Mouse (Mus musculus) cerebellum, adult 2 months (tissue): ENCODE measurements around the gene Gck. TPM values are rescaled to one million over a fixed set of nuclear protein-coding genes. Genes with fewer than 3 reads are reported as not detected.
"Not testable (repeated sequence)": the region's sequence is repeated elsewhere in the genome, so short reads cannot be mapped to it uniquely, and the experiment has no call there.

Source experiments
- DNase-seq, 2 experiments: peaks; one replicate each; pipeline ENCODE4 v3.0.0; 2021
- H3K27ac ChIP-seq: fragments of 200-500 bp; 2 replicates; pipeline ENCODE4 v1.5.1; 2012; ENCODE audit warnings: low read length, control low read depth, inconsistent platforms; ENCODE audit not compliant: insufficient read depth
- H3K27me3 ChIP-seq: fragments of 200-500 bp; 2 replicates; pipeline ENCODE4 v1.6.1; 2012; ENCODE audit warnings: inconsistent platforms, mild to moderate bottlenecking, low read length, moderate library complexity; ENCODE audit not compliant: control insufficient read depth, insufficient read depth
- H3K4me1 ChIP-seq: fragments of 200-500 bp; 2 replicates; pipeline ENCODE4 v1.6.1; 2011; ENCODE audit warnings: low read length; ENCODE audit not compliant: control insufficient read depth, insufficient read depth
- H3K4me3 ChIP-seq: fragments of 200-500 bp; replicated peaks from 2 replicates; pipeline ENCODE3; 2011; ENCODE audit warnings: mild to moderate bottlenecking, low read depth, low read length, control low read depth; ENCODE audit not compliant: insufficient read depth
- CTCF ChIP-seq: fragments of 200-500 bp; IDR thresholded peaks from 2 replicates; pipeline ENCODE4 v1.5.1; 2011; ENCODE audit warnings: low read depth, mild to moderate bottlenecking, control low read depth, low read length, moderate library complexity, borderline replicate concordance; ENCODE audit not compliant: insufficient read depth
- POLR2A ChIP-seq: fragments of 200-500 bp; IDR thresholded peaks from 2 replicates; pipeline ENCODE4 v1.6.1; 2011; ENCODE audit warnings: low read length, control low read depth, borderline replicate concordance; ENCODE audit not compliant: insufficient read depth
- WGBS: fragments of 180-500 bp; shearing (Covaris S2); methylation state at CpG from one replicate; pipeline ENCODE4 v1.1.7; 2018; 5-methylcytosine and 5-hydroxymethylcytosine counted together
- polyA plus RNA-seq: library from polyadenylated mRNA; depleted of rRNA; stranded (reverse); fragments of >200 nt; gene quantifications from 2 replicates; pipeline ENCODE4 v1.2.3, GENCODE M21; 2012

The Gck gene
- polyA plus RNA-seq, 1 experiment = 0.74 TPM

- no peaks in the 10 kb centered on the region for H3K27me3 ChIP-seq
- H3K4me3 ChIP-seq = peak overlapping the region; percentile 96
- no peak for DNase-seq
- TF ChIP-seq POLR2A (no peak), CTCF (peak; percentile 39; the same call in 1 of the 2 replicates)
- H3K27ac ChIP-seq = peak overlapping the region; percentile 96
- no peaks in the 10 kb centered on the region for H3K4me1 ChIP-seq
- WGBS = 3% methylated on average over 7 of the region's 7 CpGs
Observed at GRCm38 (mm10) chr11:5954965-5955504, 5.2 kb upstream of the Gck start.

- no peaks in the 10 kb centered on the region for H3K4me1 ChIP-seq
- H3K27me3 ChIP-seq = no peaks in the 10 kb centered on the region
- no peak overlapping the region for H3K4me3 ChIP-seq
- H3K27ac ChIP-seq = no peak overlapping the region; the same call in 1 of the 2 replicates
- no peak for TF ChIP-seq CTCF
- DNase-seq = no peak
- 86% methylated on average over 5 of the region's 5 CpGs for WGBS
Observed at GRCm38 (mm10) chr11:5954435-5954834, 4.6 kb upstream of the Gck start.

DNA sequence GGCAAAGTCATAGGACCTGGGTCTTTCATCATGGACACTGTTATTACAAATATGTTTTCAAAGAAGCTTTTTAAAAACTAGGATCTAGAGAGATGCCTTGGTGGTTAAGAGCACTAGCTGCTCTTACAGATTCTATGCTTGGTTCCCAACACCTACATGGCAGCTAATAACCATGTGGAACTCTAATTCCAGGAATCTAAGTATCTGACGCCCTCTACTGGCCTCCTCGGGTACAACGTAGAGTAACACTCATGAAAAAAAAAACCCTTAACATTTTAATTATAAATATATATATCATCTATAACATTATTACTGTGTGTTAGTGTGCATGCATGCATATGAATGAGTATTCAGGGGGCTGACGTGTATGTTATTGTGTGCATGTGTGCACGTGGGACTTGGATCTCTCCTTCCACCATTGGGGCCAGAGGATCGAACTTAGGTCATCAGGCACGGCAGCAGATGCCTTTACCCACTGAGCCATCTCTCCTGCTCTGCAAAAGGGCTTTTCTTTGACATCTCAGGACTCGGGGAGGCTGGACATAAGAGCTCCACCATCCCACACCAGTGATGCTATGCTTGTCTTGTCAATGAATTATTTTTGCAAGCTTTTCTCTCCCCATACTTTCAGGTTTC is 3.4 kb upstream of the Gck start:
- no peak for TF ChIP-seq POLR2A
- peak; percentile 4; the same call in 1 of the 2 replicates for TF ChIP-seq CTCF
- no peaks in the 10 kb centered on the region for H3K4me1 ChIP-seq
- H3K4me3 ChIP-seq = no peak overlapping the region
- DNase-seq = peak in 1 of 2 experiments; percentile 44
- WGBS = 31% methylated on average over 8 of the region's 8 CpGs
- no peak overlapping the region for H3K27ac ChIP-seq
- no peaks in the 10 kb centered on the region for H3K27me3 ChIP-seq

DNA sequence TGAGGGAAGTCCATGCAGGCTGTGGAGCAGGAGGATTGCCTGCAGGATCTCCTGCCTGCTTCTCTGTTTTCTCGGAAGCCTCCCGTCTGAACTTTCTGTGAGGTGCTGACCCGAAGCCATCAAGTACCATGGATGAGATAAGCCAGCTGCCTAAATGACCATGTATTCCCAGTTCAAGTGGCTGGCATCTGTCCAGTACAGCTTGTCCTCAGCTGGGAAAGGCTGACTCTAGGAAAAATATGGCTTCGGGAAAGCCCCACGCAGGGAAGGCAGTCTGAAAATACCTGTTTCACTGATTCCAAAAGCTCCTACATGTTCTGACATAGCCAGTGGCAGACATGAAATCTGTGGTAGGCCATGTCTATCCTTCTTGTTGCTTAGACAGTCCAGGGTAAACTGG is 2.6 kb upstream of the Gck start:
- no peak overlapping the region for H3K4me3 ChIP-seq
- no peak overlapping the region for H3K27ac ChIP-seq
- H3K4me1 ChIP-seq = no peaks in the 10 kb centered on the region
- H3K27me3 ChIP-seq = no peaks in the 10 kb centered on the region
- 67% methylated on average over 5 of the region's 5 CpGs for WGBS
- TF ChIP-seq POLR2A (no peak), CTCF (no peak)
- no peak for DNase-seq

DNA sequence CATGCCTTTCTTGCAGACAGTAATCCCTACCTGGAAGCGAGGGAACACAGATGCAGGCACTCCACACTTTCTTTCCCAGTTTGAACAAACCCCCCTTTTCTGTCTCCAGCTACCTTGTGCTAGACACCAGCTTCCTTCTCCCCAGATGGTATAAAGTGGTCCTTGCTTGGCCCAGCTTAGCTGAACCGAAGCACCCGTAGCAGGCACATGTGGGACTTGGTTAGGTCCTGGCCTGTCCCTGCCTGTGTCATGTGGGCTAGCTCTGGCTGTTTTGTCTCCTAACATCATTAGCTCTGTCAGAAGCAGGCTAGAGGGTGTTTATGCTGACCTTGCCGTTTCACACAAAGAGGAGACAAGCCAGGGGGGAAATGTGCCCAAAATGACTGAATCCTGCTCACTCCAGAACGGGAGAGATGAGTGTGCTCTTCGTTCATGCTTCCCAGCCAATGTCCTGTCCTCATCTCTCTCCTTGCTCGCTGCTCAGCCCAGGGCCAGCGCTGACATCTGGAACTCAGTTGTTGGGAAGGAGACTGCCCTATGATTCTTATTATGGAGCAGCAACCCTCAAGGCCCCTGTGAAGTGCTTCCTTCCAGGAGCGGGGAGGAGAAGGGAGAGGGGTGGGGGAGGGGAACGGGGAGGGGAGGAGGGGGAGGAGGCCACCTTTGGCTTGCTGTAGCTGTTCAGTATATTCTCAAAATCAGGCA is 1.2 kb downstream of the Gck start:
- no peak for TF ChIP-seq CTCF
- no peak for TF ChIP-seq POLR2A

GRCm38 (mm10) chr11:5947796-5948195 is 2.1 kb downstream of the Gck start:
- WGBS = 60% methylated on average over 4 of the region's 4 CpGs
- TF ChIP-seq CTCF (no peak), POLR2A (no peak)

More for the DNA sequence above, 1.2 kb downstream of the Gck start:
- H3K27me3 ChIP-seq = no peaks in the 10 kb centered on the region
- no peak overlapping the region for H3K27ac ChIP-seq
- H3K4me1 ChIP-seq = no peaks in the 10 kb centered on the region; the same call in 1 of the 2 replicates
- no peak overlapping the region for H3K4me3 ChIP-seq
- DNase-seq = no peak
- WGBS = 50% methylated on average over 10 of the region's 10 CpGs

GRCm38 (mm10) chr11:5945096-5945495 is 4.8 kb downstream of the Gck start:
- TF ChIP-seq POLR2A (no peak), CTCF (no peak)
- Histone ChIP-seq H3K27ac (no peak overlapping the region), H3K27me3 (no peaks in the 10 kb centered on the region), H3K4me3 (no peak overlapping the region), H3K4me1 (no peaks in the 10 kb centered on the region; the same call in 1 of the 2 replicates)
- DNase-seq = no peak
- 24% methylated on average over 2 of the region's 2 CpGs for WGBS

More at GRCm38 (mm10) chr11:5947796-5948195, 2.1 kb downstream of the Gck start:
- no peak overlapping the region for H3K4me3 ChIP-seq
- no peak overlapping the region for H3K27ac ChIP-seq
- no peaks in the 10 kb centered on the region; the same call in 1 of the 2 replicates for H3K4me1 ChIP-seq
- no peaks in the 10 kb centered on the region for H3K27me3 ChIP-seq
- DNase-seq = no peak

DNA sequence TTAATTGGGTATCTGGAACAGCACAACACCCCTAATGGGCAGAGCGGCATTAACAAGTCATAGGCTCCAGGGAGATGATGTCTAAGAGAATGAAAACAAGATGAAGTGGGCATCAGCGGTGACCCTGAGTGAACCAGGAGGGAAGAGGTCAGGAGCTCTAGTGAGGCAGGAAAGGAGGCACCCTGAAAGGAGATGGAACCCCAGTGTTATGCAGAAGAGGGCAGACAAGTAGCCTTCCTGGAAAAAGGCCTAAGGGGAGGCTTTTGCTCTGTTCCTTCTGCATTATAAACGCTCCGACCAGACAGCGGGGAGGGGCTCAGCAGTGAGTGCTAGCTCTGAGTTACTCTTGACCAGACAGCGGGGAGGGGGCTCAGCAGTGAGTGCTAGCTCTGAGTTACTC is 6.9 kb downstream of the Gck start:
- Histone ChIP-seq H3K4me1 (no peaks in the 10 kb centered on the region; the same call in 1 of the 2 replicates), H3K27ac (no peak overlapping the region), H3K4me3 (no peak overlapping the region), H3K27me3 (no peaks in the 10 kb centered on the region)
- TF ChIP-seq POLR2A = no peak
- no peak for TF ChIP-seq CTCF
- 63% methylated on average over 6 of the region's 6 CpGs for WGBS
- DNase-seq = no peak

GRCm38 (mm10) chr11:5934531-5934930 is 15.3 kb downstream of the Gck start:
- not testable (repeated sequence) for DNase-seq, H3K27ac ChIP-seq, H3K27me3 ChIP-seq, H3K4me3 ChIP-seq, H3K4me1 ChIP-seq
- WGBS = 94% methylated on average over 11 of the region's 11 CpGs

DNA sequence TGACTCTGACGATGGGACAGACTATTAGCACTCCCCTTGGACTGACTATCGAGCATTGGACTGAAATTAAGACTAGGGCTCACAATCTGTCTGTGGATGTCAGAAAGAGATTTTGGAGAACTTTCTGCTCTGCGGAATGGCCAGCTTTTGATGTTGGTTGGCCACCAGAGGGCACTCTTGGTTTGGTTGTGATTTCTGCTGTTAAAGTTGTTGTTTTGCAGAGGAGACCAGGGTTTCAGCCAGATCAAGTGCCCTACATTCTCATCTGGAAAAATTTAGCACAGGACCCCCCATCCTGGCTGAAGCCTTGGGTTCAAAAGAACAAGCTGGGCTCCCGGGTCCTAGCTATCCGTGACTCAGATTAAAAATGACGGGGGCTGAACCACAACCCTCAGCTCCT is 17.9 kb downstream of the Gck start:
- not testable (repeated sequence) for DNase-seq
- 86% methylated on average over 6 of the region's 6 CpGs for WGBS

More for the DNA sequence above, 17.9 kb downstream of the Gck start:
- H3K4me3 ChIP-seq, H3K27ac ChIP-seq, H3K27me3 ChIP-seq, H3K4me1 ChIP-seq: not testable (repeated sequence)
